Mouse (Mus musculus) right cerebral cortex, postnatal 10 days (tissue): Measurements from ENCODE around the gene Gtf2h3.
A peak's percentile ranks its signal among the peaks of the same experiment; 100 is the strongest.
"Not testable (repeated sequence)": the region's sequence is repeated elsewhere in the genome, so short reads cannot be mapped to it uniquely, and the experiment has no call there.

Source experiments
- DNase-seq, 2 experiments: peaks; one replicate each; pipeline ENCODE4 v3.0.0; 2021; ENCODE audit warnings: low spot score in 2 of 2

Gtf2h3 gene

DNA sequence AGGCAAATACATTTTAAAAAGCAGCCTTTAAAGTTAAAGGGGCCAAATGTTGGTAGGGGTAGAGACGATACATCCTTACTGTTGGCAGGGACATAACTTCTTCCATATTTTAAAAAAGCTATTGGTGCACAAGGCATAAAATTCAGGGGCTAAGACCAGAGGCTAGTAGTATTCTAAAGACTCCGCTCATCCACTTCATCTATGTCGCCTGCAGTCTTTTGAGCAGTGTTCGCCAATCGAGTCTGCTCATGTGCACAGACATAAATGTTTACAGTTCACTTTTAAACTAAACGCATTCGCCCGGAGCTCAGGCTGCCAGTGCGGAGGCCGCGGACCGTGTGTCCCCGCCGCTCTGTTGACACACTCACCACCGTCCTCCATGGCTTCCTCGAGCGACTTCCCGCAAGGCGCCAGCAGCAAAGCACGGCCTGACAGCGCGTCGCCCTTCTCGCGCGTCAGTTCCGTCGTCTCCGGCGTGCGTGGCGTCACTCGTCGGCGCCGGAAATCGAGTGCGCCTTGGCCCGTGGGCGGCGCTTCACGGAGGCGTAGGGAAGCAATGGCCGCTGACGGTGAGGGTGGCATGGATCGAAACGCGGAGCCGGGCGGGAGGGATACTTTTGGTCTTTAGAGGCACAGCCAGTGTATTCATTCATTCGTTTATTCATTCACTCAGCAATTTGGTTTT lies at the start of gene Gtf2h3, which contains the start of gene Eif2b1:
Gene Gtf2h3, plus strand, starts transcription at position 508 of the 685 bp plus-strand sequence.
Gene Eif2b1, minus strand, starts transcription at position 499 of the 685 bp plus-strand sequence.
- DNase-seq: peak; percentile 96

DNA sequence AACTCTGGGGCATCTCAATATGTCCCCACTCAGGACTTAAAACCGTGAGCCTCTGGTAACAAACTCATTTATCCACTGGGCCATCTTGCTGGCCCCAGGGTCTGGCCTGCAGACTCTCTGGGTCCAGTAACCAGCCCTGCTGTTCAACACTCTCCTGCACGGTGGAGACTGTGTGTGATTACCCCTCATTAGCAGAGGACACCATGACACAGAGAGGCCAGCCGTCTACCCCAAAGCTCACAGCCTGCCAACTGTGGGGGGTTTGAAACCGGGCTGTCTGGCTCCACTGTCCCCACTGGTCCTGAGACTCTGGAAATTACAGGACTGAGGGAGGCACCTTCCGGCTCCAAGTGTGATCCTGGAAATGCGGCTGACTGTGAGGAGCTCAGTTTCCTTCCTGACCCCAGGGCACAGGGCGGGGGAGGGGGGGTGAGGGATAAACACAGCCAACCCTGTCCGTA lies 49.7 kb upstream of the Gtf2h3 start:
- no peak for DNase-seq

DNA sequence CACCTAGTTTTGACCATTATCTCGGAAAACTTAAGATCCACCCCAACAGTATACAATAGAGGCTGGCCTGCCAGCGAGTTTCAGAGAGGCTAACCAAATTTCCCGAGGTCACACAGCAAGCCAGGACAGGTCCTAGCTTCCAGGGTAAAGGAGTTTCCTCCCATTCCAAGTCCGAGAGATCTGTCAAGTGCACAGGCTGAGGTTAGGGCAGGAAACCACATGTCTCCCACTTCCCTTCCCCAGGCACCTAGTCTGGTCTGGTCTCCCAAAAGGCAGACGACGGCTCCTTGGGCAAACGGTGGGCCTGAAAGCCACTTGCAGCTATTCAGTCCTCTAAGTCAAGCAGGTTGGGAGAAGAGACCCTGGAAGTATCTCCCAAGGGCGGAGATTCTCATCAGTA lies 49.2 kb upstream of the Gtf2h3 start:
- DNase-seq: no peak

DNA sequence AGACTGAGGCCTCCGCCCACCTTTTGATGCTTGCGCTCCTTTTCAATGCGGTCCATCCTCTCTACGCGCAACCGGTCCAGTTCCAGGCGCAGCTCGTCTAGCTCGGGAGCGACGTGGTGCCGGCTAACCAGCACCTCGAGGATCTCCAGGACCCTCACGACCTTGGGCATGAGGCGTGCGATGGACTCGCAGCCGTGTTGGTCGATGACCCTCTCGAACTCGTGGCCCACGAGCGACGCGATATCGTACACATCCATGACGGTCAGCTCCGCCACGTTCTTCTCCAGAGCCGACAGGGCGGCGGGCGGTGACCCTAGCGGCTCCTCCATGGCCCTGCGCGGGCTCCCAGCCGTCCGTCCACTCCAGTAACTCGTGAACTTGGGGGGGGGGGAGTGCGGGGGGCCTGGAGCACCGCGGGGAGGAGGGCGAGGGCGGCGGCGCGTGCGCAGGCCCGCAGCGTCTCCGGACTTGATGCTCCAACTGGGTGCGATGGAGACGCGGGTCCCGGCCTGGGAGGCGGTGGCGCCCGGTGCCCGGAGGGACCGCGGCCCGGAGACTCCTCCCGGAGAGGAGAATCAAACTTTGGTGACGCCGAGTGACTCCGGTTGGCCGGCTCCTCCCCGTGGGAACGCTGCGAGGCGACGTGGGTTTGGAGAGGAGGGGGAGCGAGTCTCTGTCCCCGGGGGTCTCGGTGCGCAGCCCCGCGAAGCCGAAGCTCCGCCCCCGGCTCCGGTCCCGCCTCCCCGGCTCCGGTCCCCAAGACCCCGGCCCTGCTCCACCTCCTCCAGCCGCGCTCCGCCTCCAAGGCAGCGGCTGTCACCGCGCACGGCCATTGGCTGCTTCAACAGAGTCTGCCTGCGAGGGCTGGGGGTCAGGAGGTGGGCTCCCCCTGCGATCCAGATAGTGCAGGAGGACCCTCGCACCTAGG lies 48.0 kb upstream of the Gtf2h3 start, which contains the start of gene Rilpl1:
Gene Rilpl1, minus strand, starts transcription at position 737 of the 928 bp plus-strand sequence.
- peak; percentile 90 for DNase-seq

DNA sequence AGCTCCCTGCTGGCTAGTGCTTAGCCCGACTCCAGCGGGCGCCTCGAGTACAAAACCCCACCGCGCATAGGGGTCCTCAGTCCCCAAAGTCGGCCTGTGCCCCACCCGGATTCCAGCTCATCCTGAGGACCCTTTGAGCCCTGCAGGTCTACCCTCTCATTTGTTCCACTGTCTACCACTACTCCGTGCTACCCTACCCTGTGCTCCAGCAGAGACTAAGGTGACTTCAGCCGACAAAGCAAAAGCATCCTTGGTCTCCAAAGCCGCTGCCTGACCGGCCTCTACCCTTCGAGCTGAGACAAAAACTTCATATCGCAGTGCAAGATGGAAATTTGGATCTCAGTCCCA lies 47.4 kb upstream of the Gtf2h3 start:
- DNase-seq: no peak

DNA sequence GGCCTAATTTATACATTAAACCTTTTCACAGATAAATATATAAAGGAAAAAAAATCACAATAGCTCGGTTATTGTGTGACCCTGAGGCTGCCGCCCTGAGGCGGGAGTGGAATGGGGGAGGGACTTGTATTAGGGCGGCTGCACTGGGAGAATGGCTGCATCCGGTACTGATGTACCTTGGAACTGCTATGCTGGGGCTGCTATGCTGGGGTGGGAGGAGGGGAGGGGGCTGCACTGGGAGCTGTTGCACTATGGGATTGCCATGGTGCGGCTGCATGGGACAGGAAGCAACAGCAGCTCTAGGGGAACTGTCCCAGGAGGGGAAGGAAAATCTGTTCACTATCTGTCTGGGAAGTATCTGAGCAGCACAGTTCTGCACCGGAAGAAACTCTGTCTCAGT lies 46.5 kb upstream of the Gtf2h3 start:
- DNase-seq: no peak

DNA sequence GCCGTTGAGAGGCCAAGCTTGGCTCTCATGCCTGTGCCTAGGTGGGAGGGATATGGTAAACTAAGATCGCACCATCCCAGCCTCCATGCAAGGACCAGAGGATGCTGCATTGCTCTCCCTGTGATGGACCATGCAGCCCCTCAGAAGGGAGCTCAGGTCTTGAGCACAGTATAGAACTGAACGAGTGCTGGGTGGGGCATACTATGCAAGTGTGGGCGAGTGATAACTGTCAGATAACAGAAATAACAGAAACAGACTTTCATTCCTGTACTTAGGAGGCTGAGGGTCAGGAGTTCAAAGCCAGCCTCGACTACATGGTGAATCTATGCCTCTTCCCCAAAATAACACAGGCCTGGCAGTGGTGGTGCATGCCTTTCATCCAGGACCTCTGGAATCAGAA lies 43.9 kb upstream of the Gtf2h3 start:
- DNase-seq: no peak

DNA sequence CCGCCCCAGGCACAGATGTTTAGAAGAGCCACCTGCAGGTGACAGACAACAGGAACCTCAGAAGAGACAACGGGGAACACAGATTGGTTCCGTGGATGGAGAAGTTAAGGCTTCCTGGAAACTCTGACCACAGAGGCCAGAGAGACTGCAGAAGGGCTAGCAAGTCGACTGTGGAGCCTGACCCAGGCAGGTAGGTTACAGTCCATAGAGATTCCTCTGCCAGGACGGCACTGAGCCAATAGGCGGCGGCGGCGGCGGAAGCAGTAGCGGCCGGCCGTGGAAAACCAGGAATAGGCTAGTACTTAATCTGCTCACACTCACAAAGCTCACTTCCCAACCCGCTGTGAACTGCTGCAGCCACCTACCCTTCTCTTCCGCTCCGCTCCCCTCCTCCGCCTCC lies 42.2 kb upstream of the Gtf2h3 start:
- no peak for DNase-seq

DNA sequence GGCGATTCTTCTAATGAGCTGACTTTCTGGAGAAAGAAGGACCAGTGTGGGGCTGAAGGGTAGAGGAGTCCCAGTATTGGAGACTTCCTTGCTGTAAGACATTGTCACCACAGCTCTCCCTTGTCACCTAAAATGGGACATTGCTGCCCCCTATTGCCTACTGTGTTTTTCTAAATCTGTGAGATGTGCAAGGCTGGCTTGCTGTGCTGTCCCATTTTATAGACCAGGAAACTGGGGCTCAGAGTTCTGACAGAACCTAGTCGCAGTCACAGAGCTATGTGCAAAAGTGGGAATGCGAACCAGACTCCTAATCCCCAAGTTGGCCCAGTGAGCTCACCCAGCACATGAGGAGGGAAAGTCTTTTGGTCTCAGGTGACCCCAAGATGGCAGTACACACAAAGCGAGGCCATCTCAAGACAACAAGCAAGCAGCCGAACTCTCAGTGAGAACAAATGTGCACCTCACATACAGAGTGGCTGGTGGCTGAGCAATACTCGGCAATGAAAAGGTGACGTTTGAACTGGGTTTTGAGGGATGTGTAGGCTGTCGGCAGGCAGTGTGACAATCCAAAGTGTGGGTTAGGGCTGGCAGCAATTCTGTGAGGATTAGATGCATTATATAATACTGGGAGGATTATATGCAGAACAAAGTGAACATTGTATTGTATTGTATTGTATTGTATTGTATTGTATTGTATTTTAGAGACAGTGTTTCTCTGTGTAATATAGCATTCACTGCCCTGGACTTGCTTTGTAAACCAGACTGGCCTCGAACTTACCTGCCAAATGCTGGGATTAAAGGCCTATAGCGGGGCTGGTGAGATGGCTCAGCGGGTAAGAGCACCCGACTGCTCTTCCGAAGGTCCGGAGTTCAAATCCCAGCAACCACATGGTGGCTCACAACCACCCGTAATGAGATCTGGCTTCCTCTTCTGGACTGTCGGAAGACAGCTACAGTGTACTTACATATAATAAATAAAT lies 39.8 kb upstream of the Gtf2h3 start:
- peak; percentile 58 to 71 for DNase-seq

DNA sequence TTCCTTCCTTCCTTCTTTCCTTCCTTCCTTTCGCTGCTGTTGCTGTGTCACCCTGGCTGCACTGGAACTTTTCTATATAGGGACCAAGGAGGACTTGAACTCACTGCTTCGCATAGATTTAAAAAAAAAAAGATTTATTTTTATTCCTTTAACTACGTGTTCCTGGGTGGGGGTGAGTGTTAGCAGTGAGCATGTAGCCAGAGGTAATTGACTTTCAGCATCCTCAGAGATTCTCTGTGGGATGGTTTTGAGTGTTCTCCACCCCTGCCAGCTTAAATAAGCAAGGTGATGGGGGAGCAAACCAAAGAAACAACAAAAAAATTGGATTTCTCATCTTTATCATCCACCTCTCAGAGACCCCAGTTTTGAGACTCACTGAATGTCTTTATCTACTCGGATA lies 39.0 kb upstream of the Gtf2h3 start:
- DNase-seq: no peak

DNA sequence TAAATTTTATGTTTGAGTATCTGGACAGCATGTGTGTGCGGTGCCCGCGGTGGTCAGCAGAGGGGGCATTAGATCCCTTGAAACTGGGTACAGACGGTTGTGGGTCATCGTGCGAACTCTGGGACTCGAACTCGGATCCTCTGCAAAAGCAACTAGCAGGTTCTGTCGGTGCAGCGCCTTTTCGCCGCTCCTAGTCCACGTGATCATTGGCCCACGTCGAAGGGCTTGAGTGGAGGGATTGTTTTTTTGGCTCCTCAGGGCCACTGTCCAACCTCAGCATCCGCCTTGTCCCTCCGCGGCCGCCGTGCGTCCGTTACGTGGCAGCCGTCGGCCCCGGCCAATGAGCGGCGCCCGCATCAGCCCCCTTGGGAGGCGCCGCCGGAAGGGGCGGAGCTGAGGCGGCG lies 38.6 kb upstream of the Gtf2h3 start, which contains the start of gene Tmed2:
Gene Tmed2, plus strand, starts transcription at position 313 of the 404 bp plus-strand sequence.
- peak; percentile 98 for DNase-seq

DNA sequence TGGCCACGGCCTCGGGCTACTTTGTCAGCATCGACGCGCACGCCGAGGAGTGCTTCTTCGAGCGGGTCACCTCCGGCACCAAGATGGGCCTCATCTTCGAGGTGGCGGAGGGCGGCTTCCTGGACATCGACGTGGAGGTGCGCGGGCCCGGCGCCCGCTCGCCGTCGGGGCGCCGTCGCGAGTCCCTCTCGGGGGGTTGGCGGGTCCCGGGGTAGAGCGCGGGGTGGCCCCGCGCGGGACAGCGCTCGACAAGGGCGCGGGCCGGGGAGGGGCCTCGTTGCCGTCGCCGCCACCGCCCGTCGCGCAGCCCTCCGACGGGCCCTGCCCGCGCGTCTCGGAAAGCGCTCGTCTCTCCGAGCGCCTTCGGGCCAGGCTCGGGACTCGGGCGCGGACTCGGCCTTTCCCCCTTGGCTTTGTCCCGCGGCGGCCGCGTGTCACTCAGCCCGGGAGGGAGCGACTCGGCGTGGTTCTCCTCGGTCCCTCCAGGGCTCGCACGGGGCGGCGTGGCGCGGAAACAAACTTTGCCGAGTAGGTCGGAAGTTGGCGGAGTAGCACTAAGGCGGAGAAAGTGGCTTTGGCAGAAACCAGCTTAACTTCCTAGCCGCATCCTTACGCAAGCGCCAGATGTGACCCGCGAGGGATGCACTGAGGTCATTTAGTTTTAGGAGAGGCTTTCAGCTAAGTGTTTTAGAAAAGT lies 37.9 kb upstream of the Gtf2h3 start:
- DNase-seq: peak; percentile 71

DNA sequence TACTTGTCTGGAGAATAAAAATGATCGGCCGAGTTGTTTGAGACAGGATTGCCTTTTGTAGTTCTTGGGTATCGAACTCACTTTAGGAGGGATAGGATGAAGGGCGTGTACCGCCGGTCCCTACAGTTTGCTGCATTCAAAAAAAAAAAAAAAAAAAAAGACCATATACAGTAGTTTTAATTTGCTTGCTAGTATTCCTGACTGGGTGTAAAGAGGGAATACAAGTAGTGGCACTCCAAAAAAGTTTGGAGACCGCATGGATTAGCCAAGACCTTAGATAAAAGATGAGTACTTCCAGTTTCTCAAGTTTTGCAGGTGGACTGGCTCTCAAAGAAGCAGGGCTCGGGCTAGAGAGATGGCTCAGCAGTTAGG lies 37.4 kb upstream of the Gtf2h3 start:
- DNase-seq: peak in 1 of 2 experiments; percentile 18

DNA sequence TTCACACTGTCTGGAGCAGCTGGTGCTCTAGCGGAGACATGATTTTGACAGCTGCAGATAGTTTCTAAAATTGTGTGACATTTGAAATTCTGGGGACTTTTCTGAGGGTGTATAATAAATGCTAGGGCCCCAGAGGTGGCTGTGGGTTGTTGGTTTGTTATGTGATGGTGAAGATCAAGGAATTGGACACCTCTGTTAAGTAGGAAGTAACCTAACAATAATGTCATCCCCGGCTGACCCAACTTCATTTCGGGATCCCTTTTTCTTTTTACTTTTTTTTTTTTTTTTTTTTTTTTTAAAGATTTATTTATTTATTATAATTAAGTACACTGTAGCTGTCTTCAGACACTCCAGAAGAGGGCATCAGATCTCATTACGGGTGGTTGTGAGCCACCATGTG lies 28.2 kb upstream of the Gtf2h3 start:
- DNase-seq: not testable (repeated sequence)

DNA sequence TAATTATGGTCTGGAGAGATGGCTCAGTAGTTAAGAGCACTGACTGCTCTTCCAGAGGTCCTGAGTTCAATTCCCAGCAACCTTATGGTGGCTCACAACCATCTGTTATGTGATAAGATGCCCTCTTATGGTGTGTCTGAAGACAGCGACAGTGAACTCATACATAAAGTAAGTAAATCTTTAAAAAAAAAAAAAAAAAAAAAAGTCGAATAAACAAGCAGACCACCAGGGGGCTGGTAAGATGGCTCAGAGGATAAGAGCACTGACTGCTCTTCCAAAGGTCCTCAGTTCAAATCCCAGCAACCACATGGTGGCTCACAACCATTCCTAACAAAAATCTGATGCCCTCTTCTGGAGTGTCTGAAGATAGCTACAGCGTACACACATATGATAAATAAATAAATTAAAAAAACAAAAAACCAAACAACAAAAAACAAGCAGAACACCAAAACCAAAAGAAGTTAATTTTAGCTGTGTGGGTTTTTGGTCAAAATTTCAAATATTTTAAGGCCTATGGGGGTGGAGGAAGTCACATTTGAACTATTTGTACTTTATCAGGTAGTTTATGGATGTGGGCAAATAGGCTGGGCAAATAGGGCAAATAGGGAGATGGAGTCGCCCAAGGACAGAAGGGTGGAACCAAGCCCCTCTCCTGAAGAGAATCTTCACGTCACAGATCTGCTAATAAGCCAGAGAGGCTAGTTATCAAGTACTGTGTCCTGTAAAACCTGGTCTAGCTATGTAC lies 27.4 kb upstream of the Gtf2h3 start:
- peak in 1 of 2 experiments; percentile 15 for DNase-seq

DNA sequence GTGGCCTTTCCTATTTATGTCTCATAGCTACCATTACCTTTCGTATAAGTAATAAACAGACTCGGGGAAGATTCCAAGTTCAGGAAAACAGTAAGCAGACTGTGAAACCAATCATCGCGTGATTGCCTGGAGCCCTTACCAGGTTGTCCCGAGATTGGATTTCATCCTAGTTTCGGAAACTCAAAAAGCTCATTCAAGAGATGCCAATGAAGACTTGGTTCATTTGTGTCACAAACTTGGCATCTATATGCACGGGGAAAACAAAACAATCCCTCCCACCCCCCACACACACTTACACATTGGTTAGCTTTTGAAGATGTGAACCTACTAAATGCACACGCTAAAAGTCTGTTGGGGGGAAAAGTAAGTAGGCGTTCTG lies 26.9 kb upstream of the Gtf2h3 start:
- peak in 1 of 2 experiments; percentile 11 for DNase-seq

DNA sequence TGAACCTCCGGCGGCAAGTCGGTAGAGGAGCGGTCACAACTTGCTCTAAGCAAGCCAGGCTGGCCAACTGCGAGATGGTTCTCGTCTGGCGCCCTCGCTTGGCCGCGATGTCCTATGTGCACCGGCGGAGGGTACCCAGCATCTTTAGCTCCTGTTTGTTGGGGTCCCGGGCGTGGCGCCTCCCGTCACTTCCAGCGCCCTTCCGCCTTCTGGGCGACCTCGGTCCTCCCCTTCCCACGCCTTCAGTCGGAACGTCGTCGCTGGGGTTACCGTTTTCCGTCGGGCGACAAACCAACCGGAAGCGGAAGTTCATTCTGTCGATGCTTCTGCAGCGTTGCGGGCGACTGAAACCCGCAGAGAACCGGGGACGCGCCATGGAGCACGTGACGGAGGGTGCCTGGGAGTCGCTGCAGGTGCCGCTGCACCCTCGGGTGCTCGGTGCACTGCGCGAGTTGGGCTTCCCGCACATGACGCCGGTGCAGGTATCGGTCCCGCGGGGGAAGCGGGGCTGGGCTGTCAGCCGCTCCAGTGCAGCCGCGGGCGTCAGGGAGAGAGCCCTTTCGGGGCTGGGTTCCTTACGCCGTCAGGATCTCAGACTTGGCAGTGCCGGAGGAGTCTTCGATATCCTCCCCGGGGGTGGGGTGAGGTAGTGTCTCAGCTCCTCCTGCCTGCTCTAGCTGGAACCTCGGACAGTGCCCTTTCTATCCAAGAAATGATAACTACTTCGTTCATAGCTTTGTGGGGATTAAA lies 26.2 kb upstream of the Gtf2h3 start, which contains the start of gene Ddx55:
Gene Ddx55, plus strand, starts transcription at position 307 of the 750 bp plus-strand sequence.
- peak; percentile 94 to 95 for DNase-seq

DNA sequence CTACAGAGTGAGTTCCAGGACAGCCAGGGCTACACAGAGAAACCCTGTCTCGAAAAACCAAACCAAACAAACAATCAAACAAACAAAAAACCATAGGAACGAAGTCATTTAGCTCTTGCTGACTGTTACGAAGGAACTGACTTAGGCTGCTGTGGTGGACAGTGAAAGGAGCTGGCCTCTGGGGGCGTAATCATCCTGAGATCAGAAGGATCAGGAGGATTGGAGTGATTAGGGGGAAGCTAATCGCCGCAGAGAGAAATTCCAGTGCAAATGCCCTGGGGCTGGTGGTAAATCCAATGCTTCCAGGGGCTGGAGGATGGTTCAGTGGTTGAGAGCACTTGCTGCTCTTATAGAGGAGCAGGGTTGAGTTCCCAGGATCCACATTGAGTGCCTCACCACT lies 25.3 kb upstream of the Gtf2h3 start:
- DNase-seq: peak in 1 of 2 experiments; percentile 16

DNA sequence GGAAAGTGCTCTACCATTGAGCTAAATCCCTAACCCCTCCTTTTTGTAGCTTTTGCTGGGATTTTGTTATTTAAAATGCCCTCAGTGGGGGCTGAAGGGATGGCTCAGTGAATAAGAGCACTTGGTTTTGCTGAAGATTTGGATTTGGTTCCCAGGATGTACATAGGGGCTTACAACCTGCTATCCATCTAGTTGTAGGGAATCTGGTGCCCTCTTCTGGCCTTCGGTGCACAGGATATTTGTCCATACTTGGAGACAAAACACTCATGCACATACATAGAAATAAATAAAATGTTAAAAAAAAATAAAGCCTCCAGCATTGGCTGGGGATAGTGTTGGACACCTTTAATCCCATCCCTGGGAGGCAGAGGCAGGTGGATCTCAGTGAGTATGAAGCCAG lies 23.8 kb upstream of the Gtf2h3 start:
- peak in 1 of 2 experiments; percentile 26 for DNase-seq
